Mouse (Mus musculus) MEL (cell line): Measurements from ENCODE around the gene Cct3.
"Not testable (repeated sequence)": the region's sequence is repeated elsewhere in the genome, so short reads cannot be mapped to it uniquely, and the experiment has no call there.

Experiments used
- CTCF ChIP-seq, 3 experiments: IDR thresholded peaks in 2 of 3; conservative IDR thresholded peaks in 1 of 3; 2 replicates each; pipeline ENCODE4 v1.5.1; 2011 to 2012; ENCODE audit warnings: low read length in 3 of 3, low read depth in 2 of 3, mild to moderate bottlenecking in 2 of 3, improper control_type of control experiment in 1 of 3, inconsistent platforms in 1 of 3, mixed read lengths in 1 of 3, moderate library complexity in 1 of 3; ENCODE audit not compliant: control insufficient read depth in 1 of 3, insufficient read depth in 1 of 3, poor library complexity in 1 of 3, severe bottlenecking in 1 of 3
- NRF1 ChIP-seq: IDR thresholded peaks from 2 replicates; pipeline ENCODE4 v1.6.1; 2014; ENCODE audit warnings: low read depth, mild to moderate bottlenecking, inconsistent platforms, low read length, improper control_type of control experiment, moderate library complexity; ENCODE audit not compliant: poor library complexity, insufficient read depth, severe bottlenecking
- POLR2A ChIP-seq, 2 experiments: IDR thresholded peaks; 2 replicates each; pipeline ENCODE4 v1.6.1; 2011 to 2012; ENCODE audit warnings: low read length in 2 of 2, mild to moderate bottlenecking in 2 of 2, control low read depth in 1 of 2, improper control_type of control experiment in 1 of 2, low read depth in 1 of 2, moderate library complexity in 1 of 2; ENCODE audit not compliant: control insufficient read depth in 1 of 2, insufficient read depth in 1 of 2, poor library complexity in 1 of 2
- TAL1 ChIP-seq: IDR thresholded peaks from 2 replicates; pipeline ENCODE4 v1.6.1; 2012; ENCODE audit warnings: mild to moderate bottlenecking, inconsistent platforms, low read length, moderate library complexity, mixed read lengths
- USF1 ChIP-seq: IDR thresholded peaks from 2 replicates; pipeline ENCODE4 v1.6.1; 2014; ENCODE audit warnings: low read depth, mild to moderate bottlenecking, inconsistent platforms, low read length, improper control_type of control experiment, moderate library complexity
- ZC3H11A ChIP-seq: IDR thresholded peaks from 2 replicates; pipeline ENCODE4 v1.6.1; 2012; ENCODE audit warnings: low read depth, mild to moderate bottlenecking, inconsistent platforms, low read length, improper control_type of control experiment
- ZMIZ1 ChIP-seq: IDR thresholded peaks from 2 replicates; pipeline ENCODE4 v1.6.1; 2012; ENCODE audit warnings: low read depth, mild to moderate bottlenecking, inconsistent platforms, low read length, improper control_type of control experiment, moderate library complexity
- ZNF384 ChIP-seq: IDR thresholded peaks from 2 replicates; pipeline ENCODE4 v1.6.1; 2012; ENCODE audit warnings: low read depth, mild to moderate bottlenecking, inconsistent platforms, low read length, improper control_type of control experiment

- TF ChIP-seq POLR2A (IDR thresholded peaks at IDR 0.05; ENCODE audit: control insufficient read depth in 1 of 2, insufficient read depth in 1 of 2, low read depth in 1 of 2, low read length in 2 of 2, poor library complexity in 1 of 2); ZMIZ1; USF1; CTCF (IDR thresholded peaks at IDR 0.05 in 2 of 3, conservative IDR thresholded peaks at IDR 0.05 in 1 of 3; ENCODE audit: control insufficient read depth in 1 of 3, insufficient read depth in 1 of 3, low read depth in 2 of 3, low read length in 3 of 3, poor library complexity in 1 of 3, severe bottlenecking in 1 of 3); ZC3H11A; NRF1; ZNF384; TAL1: not testable (repeated sequence)
Observed at GRCm38 (mm10) chr3:88366830-88367428, 70.0 kb downstream of the Cct3 start.
